Mouse (Mus musculus) WW6 (cell line): Measurements from ENCODE around the gene Dmrtc1a.
"Not testable (repeated sequence)": the region's sequence is repeated elsewhere in the genome, so short reads cannot be mapped to it uniquely, and the experiment has no call there.

ENCODE experiments used
- DNase-seq: peaks from one replicate; pipeline ENCODE4 v3.0.0-alpha.2; 2013; ENCODE audit warnings: low read depth, low spot score

Gene Dmrtc1a

DNA sequence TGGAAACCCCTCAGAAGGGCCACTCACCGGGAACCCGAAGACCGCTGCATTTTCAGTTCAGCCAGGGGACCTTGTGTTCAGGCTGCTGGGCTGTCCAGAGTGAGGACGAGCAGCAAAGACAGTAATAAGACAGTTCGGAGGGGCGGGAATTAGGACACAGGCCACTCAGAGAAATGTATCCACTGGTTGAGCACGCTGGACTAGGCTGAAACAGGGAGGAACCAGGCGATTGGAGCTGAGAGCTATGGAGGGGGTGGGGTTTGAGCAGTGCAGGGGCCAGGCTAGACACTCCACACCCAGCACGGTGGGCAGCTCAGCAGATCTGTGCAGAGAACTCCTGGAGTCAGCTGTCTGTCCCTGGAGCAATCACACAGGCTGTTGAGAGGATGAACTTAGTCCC is at the start of gene Dmrtc1a, which contains the start of gene 1700011M02Rik:
TSS of gene Dmrtc1a (minus strand) at position 101 of the 400 bp plus-strand sequence.
TSS of gene 1700011M02Rik (plus strand) at position 319 of the 400 bp plus-strand sequence.
- DNase-seq: not testable (repeated sequence)

DNA sequence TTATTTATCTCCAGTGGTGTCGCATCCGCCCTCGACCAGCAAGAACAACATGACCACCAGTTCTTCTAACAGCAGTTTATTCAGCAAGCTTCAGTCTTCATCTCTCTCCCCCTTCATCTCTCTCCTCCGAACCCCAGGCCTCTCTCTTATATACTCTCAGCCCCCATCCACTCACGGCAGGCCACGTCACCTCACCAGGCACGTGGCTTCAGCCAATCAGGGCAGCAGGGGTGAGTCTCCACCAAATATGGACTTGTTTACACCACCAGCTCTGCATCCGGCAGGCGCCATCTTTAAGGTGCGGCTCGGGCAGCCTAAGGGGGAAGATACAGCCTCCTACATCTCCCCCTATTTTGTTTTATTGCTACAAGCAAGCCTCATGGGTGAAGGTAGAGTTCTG is 41.6 kb upstream of the Dmrtc1a start:
- not testable (repeated sequence) for DNase-seq

GRCm38 (mm10) chrX:102936743-102937142 is 28.3 kb upstream of the Dmrtc1a start:
- DNase-seq: no peak

GRCm38 (mm10) chrX:102934395-102934764 is 25.9 kb upstream of the Dmrtc1a start:
- no peak for DNase-seq

DNA sequence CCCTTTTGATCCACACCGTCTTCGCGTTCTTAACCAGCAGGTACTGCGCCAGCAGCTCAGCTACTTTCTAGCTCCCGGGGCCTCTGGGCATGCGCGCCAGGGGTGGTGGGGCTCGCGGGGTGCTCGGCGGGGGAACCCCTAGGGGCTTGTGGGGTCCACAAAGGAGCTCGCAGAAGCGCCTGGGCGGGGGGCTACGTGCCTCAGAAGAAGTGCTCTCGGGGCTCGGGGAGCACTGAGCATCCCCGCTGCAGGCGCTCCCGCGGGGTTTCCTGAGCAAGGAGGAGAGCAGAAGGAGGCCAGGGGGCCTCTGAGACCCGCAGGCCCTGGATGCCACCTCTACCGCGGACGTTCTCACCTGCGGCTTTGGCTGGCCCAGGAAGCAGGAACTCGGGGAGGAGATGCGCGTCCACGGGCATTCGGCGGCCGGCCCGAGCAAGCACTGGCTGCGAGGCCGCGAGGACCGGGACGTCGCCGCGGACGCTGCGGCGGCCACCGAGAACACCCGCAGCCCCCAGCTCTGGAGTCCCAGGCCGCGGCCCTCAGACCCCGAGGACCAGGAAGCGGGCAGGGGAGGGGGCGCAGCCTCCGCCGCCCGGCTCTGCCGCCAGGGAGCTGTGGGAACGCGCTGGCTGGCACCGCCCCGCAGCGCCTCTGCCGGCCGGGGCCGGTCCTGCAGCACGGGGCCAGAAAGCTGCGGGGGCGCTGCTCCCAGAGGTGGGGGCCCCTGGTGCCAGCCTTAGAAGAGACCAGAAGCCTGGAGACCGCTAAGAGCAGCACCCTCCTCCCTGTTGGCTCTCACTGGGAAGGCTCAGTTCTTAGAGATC is 25.3 kb upstream of the Dmrtc1a start:
- no peak for DNase-seq

DNA sequence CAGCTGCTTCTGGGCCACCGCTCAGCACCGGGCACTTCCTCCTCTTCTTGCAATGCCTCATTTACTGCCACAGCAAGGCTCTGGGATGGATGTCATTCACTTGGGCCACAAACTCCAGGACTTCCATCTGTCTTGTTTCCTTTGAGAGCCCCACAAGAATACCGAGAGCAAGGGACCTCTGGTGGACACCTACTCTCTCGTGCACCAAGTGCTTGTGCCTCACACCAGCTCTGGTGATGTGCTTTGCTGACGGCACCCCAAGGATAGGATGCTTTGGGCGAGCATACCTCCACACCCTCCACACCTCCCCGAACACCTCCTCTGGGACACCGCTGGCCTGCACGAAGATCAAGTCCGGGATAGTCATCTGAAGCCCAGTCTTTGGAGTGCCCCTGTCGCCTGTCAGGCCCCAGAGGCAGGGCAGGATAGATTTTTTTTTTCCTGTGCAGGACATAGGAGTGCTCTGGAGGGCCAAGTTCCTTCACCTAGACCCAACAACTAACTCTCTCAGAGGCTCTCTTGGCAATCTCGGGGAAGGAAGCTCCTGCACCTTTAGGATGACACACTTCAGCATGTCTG is 24.6 kb upstream of the Dmrtc1a start:
- DNase-seq: no peak

DNA sequence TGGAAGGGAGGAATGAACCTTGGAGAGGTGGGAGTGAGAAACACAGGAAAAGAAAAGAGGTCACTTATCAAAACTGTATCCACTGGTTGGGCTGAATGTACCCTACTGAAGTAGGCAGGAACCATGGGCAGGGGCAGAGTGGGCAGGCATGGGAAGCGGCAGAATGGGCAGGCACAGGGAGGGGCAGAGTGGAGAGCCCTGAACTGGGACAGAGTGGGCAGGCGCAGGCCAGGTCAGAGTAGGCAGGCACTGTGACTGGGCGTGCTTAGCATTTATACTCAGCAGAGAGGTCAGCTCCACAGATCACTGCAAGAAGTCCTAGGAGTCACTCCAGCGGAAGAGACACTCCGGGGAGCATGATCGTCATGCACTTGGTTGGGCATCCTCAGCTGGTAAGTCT is 19.6 kb upstream of the Dmrtc1a start, which contains the start of gene 1700018G05Rik:
TSS of gene 1700018G05Rik (plus strand) at position 301 of the 400 bp plus-strand sequence.
- not testable (repeated sequence) for DNase-seq

DNA sequence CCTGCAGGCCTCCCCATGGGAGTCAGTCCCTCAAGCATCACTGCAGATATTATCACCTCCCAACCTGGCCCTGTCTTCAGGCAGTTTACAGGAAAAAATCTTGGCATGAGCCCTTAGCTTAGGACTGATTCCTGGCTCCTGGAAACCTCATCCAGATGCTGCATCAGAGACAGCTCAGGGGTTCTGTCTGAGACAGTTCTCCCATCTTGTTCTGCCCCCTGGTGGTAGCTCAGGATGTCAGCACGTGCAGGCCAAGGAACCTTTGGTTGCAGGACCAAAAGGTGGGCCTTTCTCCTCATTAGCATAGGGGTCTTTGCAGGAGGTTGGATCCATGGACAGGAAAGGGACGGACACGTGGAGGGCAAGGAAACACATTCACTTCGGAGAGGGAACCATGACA is 18.2 kb upstream of the Dmrtc1a start:
- not testable (repeated sequence) for DNase-seq

GRCm38 (mm10) chrX:102914823-102915222 is 6.3 kb upstream of the Dmrtc1a start:
- DNase-seq: not testable (repeated sequence)

DNA sequence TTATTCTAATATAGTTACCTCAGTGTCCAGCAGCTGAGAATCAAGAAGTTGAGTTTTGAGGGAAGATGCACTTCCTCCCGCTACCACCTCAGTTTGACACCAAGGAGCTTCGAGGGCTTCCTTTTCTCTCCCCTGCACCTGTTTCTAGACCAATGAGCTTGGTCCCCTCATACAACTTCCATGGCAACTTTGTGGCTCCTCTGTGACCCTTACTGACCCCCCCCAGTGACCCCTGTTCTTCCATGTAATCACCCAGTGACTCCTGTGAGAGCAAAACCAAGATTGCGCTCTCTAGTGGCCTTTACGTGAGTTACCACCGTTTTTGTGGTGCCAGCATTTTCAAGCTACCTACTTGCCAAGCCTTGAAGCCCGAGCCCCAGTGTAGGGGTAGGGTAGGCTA is 40.6 kb downstream of the Dmrtc1a start, which contains the start of gene 1700031F05Rik:
TSS of gene 1700031F05Rik (minus strand) at position 101 of the 400 bp plus-strand sequence.
- no peak for DNase-seq

- not testable (repeated sequence) for DNase-seq
These were observed 54.0 kb downstream of the Dmrtc1a start, which contains the start of gene Dmrtc1c2 for GRCm38 (mm10) chrX:102854516-102854915. TSS of gene Dmrtc1c2 (minus strand) at chrX:102854616.
